Mouse (Mus musculus): ENCODE measurements around the gene Magi2. TPM values are rescaled to one million over a fixed set of nuclear protein-coding genes. Genes with fewer than 3 reads are reported as not detected.

The Magi2 gene
- polyA plus RNA-seq, 1 experiment: 0.79 TPM

DNA sequence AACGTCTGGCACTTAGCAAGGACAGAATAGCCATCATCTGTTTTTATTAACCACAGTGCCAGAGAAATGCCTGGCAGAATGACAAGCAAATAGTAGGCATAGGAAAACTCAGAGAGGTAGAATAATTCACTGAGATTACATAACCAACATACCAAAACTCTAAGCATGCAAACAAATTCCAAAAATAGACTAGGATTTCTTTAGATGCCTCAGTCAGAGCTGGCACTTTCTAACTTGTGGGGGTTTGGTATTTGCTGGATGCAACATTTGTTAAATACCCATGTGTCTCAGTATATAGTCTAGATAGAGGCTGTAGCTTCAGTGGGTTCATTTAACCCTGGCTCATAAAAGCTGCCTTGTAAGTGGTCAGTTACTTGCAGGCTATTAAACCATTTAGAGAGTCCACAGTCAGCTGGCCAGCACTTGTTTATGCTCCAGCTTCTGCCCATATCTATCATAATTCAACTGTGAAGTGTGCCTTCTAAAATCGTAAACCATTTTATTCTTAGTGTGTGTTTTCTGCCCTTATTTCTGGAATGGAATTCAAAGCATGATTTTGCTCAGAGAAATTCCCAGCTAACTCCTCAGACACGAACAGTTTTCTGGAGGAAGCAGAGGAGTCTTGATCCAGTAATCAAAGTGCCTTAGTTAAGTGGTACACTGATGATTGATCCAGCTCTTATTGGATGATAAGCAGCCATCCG, 1219.8 kb downstream of the Magi2 start:
- TF ChIP-seq CTCF (IDR thresholded peaks at IDR 0.05; ENCODE audit: extremely low read depth, insufficient read depth, insufficient read length, insufficient replicate concordance) (no peak), POLR2A (IDR thresholded peaks at IDR 0.05; ENCODE audit: low read depth, low read length) (no peak)
- no peak for DNase-seq (ENCODE audit: low read depth in 1 of 2, low spot score in 2 of 2)
- Histone ChIP-seq H3K4me1 (ENCODE audit: control insufficient read depth, insufficient read depth, insufficient read length) (no peaks in the 10 kb centered on the region), H3K27me3 (ENCODE audit: control insufficient read depth, insufficient read depth, low read length) (no peaks in the 10 kb centered on the region), H3K4me3 (ENCODE audit: extremely low read depth, insufficient read depth, insufficient read length) (no peak overlapping the region), H3K36me3 (ENCODE audit: control insufficient read depth, insufficient read depth, low read length) (no peaks in the 10 kb centered on the region), H3K27ac (ENCODE audit: insufficient read depth, low read length) (no peak overlapping the region)
- WGBS: 66% methylated on average over 4 of the region's 4 CpGs

DNA sequence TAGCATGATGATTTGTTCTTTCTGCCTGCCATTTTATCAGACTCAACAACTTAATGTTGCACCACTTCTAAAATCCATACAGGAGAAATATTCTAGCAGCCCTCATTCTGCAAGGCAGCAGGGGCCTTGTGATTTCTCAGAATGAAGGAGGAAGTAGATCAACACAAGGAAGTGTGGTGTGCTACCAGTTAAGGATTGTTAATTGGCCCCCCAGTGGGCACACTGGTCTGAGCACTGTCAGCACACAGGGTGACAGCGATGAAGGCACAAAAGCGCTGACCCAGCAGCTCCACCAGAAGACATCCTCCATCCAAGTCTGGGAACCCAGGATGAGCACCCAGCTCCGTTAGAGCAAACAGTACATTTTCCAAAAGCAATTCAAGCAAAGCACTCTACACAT, 1229.3 kb downstream of the Magi2 start:
- DNase-seq (ENCODE audit: low read depth in 1 of 2, low spot score in 2 of 2): no peak
- Histone ChIP-seq H3K27me3 (ENCODE audit: control insufficient read depth, insufficient read depth, low read length) (no peaks in the 10 kb centered on the region), H3K36me3 (ENCODE audit: control insufficient read depth, insufficient read depth, low read length) (no peaks in the 10 kb centered on the region), H3K4me3 (ENCODE audit: extremely low read depth, insufficient read depth, insufficient read length) (no peak overlapping the region), H3K27ac (ENCODE audit: insufficient read depth, low read length) (no peak overlapping the region), H3K4me1 (ENCODE audit: control insufficient read depth, insufficient read depth, insufficient read length) (no peaks in the 10 kb centered on the region)
- 33% methylated on average over 3 of the region's 3 CpGs for WGBS
- TF ChIP-seq POLR2A (IDR thresholded peaks at IDR 0.05; ENCODE audit: low read depth, low read length): no peak
- TF ChIP-seq CTCF (IDR thresholded peaks at IDR 0.05; ENCODE audit: extremely low read depth, insufficient read depth, insufficient read length, insufficient replicate concordance): no peak

DNA sequence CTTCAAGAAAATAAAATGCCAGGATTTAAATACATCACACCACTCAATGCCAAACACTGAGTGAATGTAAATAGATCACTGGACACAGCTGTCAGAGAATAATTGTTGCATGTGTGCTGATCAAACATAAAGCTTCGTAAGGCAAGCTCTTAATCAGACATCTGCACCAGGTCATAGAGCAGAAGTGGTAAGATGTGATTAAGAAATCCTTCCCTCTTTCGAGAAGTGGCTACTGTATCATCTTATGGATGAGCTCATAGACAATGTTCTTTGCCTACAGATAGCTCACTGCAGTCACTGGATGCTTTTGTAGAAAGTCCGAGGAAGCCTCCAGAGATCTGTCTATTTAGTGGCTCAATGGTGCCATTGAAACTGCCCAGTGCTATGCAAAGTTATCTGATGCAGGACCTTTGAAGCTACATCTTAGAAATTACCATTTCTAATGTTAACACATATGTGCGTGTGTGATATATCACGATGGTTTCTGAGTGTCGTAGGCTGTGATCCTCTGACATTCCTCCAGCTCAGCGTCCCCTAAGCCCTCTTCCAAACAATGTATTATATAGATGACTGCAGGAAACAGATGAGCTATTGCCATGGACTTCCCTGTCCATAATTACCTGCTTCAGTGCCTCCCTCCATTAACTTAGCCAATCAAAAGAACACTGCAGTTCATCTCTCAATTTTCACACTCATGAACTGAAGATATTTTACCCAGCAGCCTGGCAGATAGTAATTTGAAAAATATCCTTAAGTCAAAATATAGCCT, 1231.1 kb downstream of the Magi2 start:
- 81% methylated on average over 7 of the region's 7 CpGs for WGBS
- H3K4me3 ChIP-seq (ENCODE audit: extremely low read depth, insufficient read depth, insufficient read length): no peak overlapping the region

DNA sequence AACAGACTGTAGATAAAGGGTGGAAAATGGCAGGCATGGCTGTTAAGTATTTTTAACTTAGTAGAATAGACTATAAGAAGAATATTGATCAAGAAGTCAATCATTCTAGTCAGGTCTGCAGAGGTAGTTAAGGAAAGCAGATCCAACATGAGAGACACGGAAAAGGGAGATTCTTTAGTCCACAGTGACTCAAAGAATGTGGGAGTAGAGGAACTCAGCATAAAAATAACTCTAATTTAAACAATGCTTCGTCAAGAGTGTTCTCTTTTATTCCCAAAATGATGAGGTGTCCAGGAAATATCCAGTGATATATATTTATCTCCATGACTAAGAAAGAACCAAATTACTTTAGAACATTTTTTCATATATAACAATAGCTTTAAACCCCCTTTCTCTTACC, 1234.9 kb downstream of the Magi2 start:
- no peak for DNase-seq (ENCODE audit: low read depth in 1 of 2, low spot score in 2 of 2)
- WGBS: 82% methylated on average over 2 of the region's 2 CpGs
- Histone ChIP-seq H3K36me3 (ENCODE audit: control insufficient read depth, insufficient read depth, low read length) (no peaks in the 10 kb centered on the region), H3K27ac (ENCODE audit: insufficient read depth, low read length) (no peak overlapping the region), H3K4me3 (ENCODE audit: extremely low read depth, insufficient read depth, insufficient read length) (no peak overlapping the region), H3K27me3 (ENCODE audit: control insufficient read depth, insufficient read depth, low read length) (no peaks in the 10 kb centered on the region), H3K4me1 (ENCODE audit: control insufficient read depth, insufficient read depth, insufficient read length) (no peaks in the 10 kb centered on the region)
- TF ChIP-seq CTCF (IDR thresholded peaks at IDR 0.05; ENCODE audit: extremely low read depth, insufficient read depth, insufficient read length, insufficient replicate concordance) (no peak), POLR2A (IDR thresholded peaks at IDR 0.05; ENCODE audit: low read depth, low read length) (no peak)

More for the DNA sequence above, 1231.1 kb downstream of the Magi2 start:
- no peak for DNase-seq (ENCODE audit: low read depth in 1 of 2, low spot score in 2 of 2)
- TF ChIP-seq POLR2A (IDR thresholded peaks at IDR 0.05; ENCODE audit: low read depth, low read length) (no peak), CTCF (IDR thresholded peaks at IDR 0.05; ENCODE audit: extremely low read depth, insufficient read depth, insufficient read length, insufficient replicate concordance) (no peak)
- H3K36me3 ChIP-seq (ENCODE audit: control insufficient read depth, insufficient read depth, low read length): no peaks in the 10 kb centered on the region
- no peak overlapping the region for H3K27ac ChIP-seq (ENCODE audit: insufficient read depth, low read length)
- no peaks in the 10 kb centered on the region for H3K27me3 ChIP-seq (ENCODE audit: control insufficient read depth, insufficient read depth, low read length)
- no peaks in the 10 kb centered on the region for H3K4me1 ChIP-seq (ENCODE audit: control insufficient read depth, insufficient read depth, insufficient read length)

DNA sequence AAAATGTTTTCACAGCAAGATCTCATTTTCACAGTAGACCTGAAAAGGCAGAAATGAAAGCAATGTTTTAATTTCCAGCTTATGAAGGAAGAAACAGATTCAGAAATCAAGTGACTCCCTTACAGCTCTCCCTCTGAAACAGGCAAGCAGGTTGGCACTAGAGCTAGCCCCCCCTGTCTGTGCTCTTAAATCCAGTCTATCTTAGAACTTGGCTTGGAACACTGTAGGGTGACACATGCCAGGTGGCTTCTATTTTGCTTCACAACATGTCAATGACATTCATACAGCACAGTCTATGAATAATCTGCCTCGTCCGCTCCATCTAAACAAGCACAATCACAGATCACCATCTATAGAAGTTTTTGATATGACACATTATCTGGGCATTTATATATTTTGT, 1235.5 kb downstream of the Magi2 start:
- 90% methylated on average over 2 of the region's 2 CpGs for WGBS
- Histone ChIP-seq H3K4me3 (ENCODE audit: extremely low read depth, insufficient read depth, insufficient read length) (no peak overlapping the region), H3K36me3 (ENCODE audit: control insufficient read depth, insufficient read depth, low read length) (no peaks in the 10 kb centered on the region), H3K4me1 (ENCODE audit: control insufficient read depth, insufficient read depth, insufficient read length) (no peaks in the 10 kb centered on the region), H3K27ac (ENCODE audit: insufficient read depth, low read length) (no peak overlapping the region), H3K27me3 (ENCODE audit: control insufficient read depth, insufficient read depth, low read length) (no peaks in the 10 kb centered on the region)
- DNase-seq (ENCODE audit: low read depth in 1 of 2, low spot score in 2 of 2): no peak
- TF ChIP-seq POLR2A (IDR thresholded peaks at IDR 0.05; ENCODE audit: low read depth, low read length) (no peak), CTCF (IDR thresholded peaks at IDR 0.05; ENCODE audit: extremely low read depth, insufficient read depth, insufficient read length, insufficient replicate concordance) (no peak)

DNA sequence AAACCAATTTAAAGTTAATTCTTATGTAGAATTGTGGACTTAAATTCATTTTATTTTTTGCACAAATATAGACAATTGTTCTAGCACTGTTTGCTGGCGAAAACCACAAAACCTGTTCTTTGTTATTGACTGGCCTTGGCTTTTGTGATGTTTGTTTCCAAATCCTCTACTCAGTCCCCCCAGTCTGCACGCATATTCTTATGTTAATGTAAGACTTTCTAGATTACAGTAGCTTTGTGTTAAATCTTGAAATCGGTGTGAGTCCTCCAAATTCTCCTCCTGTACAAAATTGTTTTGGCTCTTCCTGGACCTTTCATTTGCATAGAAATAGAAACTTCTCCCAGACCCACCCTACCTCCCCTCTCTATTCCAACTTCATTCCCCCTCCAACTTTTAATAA, 1242.9 kb downstream of the Magi2 start:
- no peak for DNase-seq (ENCODE audit: low read depth in 1 of 2, low spot score in 2 of 2)
- no peak overlapping the region for H3K27ac ChIP-seq (ENCODE audit: insufficient read depth, low read length)
- WGBS: 83% methylated on average over 3 of the region's 3 CpGs
- no peaks in the 10 kb centered on the region for H3K36me3 ChIP-seq (ENCODE audit: control insufficient read depth, insufficient read depth, low read length)
- no peaks in the 10 kb centered on the region for H3K27me3 ChIP-seq (ENCODE audit: control insufficient read depth, insufficient read depth, low read length)
- H3K4me1 ChIP-seq (ENCODE audit: control insufficient read depth, insufficient read depth, insufficient read length): no peaks in the 10 kb centered on the region
- H3K4me3 ChIP-seq (ENCODE audit: extremely low read depth, insufficient read depth, insufficient read length): no peak overlapping the region
- TF ChIP-seq POLR2A (IDR thresholded peaks at IDR 0.05; ENCODE audit: low read depth, low read length) (no peak), CTCF (IDR thresholded peaks at IDR 0.05; ENCODE audit: extremely low read depth, insufficient read depth, insufficient read length, insufficient replicate concordance) (no peak)

DNA sequence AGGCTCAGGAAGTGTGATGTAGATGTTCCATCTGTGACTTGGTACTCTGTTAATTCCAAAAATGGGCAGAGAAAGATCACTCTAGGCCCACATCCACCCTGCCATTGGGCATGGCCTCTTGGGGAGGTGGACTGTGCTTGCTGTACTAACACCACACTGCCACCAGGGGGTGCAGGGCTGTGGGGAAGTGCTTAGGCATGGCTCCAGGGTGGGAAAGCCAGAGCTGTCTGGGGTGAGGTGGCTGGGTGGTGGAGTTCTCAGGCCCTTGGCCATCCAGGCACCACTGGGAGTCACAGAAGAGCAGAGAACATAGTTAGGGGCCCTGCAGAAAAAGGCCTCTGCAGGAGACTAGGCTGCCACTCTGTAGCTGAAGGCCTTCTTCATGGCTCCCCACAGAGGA, 1243.6 kb downstream of the Magi2 start:
- Histone ChIP-seq H3K36me3 (ENCODE audit: control insufficient read depth, insufficient read depth, low read length) (no peaks in the 10 kb centered on the region), H3K4me3 (ENCODE audit: extremely low read depth, insufficient read depth, insufficient read length) (no peak overlapping the region), H3K27ac (ENCODE audit: insufficient read depth, low read length) (no peak overlapping the region), H3K27me3 (ENCODE audit: control insufficient read depth, insufficient read depth, low read length) (no peaks in the 10 kb centered on the region), H3K4me1 (ENCODE audit: control insufficient read depth, insufficient read depth, insufficient read length) (no peaks in the 10 kb centered on the region)
- TF ChIP-seq POLR2A (IDR thresholded peaks at IDR 0.05; ENCODE audit: low read depth, low read length): no peak
- peak; percentile 81; the same call in 1 of the 2 replicates for TF ChIP-seq CTCF (IDR thresholded peaks at IDR 0.05; ENCODE audit: extremely low read depth, insufficient read depth, insufficient read length, insufficient replicate concordance)
- DNase-seq (ENCODE audit: low read depth in 1 of 2, low spot score in 2 of 2): peak; percentile 17 to 58
